8 mouse cellular contexts compared by ENCODE assay signal in the genomic region with DNA sequence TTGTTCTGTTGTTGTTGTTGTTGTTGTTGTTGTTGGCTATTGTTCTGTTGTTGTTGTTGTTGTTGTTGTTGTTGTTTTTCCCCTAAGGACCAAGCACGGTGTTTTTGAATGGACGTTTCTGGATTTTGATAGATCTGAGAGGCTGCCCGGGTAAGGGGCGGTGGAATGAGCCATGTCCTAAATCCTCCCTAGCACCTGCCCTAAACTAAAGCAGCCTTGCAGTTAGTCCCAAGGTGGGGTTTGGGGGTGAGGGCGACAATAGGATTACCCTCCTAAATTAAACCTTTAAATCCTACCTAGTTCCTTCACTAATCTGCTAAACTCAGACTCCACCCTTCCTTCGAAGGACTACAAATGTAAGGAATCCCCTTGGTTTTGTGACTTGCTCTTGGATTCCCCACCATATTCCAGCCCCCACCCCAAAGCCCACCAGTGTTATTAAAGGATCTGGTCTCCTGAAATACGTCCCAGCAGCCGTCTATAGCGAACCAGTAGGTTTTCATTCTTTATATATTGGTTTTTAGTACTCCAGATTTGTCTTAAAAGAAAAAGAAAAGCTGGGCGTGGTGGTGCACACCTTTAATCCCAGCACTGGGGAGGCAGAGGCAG. TPM values are rescaled to one million over a fixed set of nuclear protein-coding genes. Genes with fewer than 3 reads are reported as not detected.
DNase-seq lines count a peak whose midpoint lies in the region; ATAC-seq and TF ChIP-seq lines count a peak whose summit lies in the region.

No protein-coding gene starts in this region.

- H3ac ChIP-seq in myocyte (ENCODE audit: control insufficient read depth, insufficient read length): peak overlapping the region; percentile 39

- H3K9me3 ChIP-seq in heart, embryonic 11.5 days (replicated peaks; ENCODE audit: control insufficient read depth, low read length): no peaks in the 10 kb centered on the region
- no peaks in the 10 kb centered on the region for H3K9me3 ChIP-seq in E14TG2a.4 (ENCODE audit: low read length)
- H3K9me3 ChIP-seq in embryonic facial prominence, embryonic 14.5 days (ENCODE audit: control insufficient read depth, low read length): no peaks in the 10 kb centered on the region

- peak overlapping the region; percentile 92 for H3K4me2 ChIP-seq in heart, embryonic 11.5 days
- H3K4me2 ChIP-seq in embryonic facial prominence, embryonic 14.5 days (ENCODE audit: low read depth, low read length): peak overlapping the region; percentile 69
- peak overlapping the region; percentile 68 for H3K4me2 ChIP-seq in myocyte (ENCODE audit: low read depth)

- TF ChIP-seq POLR2A in myocyte (IDR thresholded peaks at IDR 0.05; ENCODE audit: insufficient read length, low read depth): no peak

- no peaks in the 10 kb centered on the region for H3K36me3 ChIP-seq in heart, embryonic 11.5 days (ENCODE audit: control insufficient read depth, insufficient read depth, low read length)
- H3K36me3 ChIP-seq in E14TG2a.4 (ENCODE audit: insufficient read depth, low read length): peaks cover 23% of the 10 kb centered on the region
- H3K36me3 ChIP-seq in embryonic facial prominence, embryonic 14.5 days (ENCODE audit: control insufficient read depth, insufficient read depth, low read length): no peaks in the 10 kb centered on the region
- H3K36me3 ChIP-seq in myocyte (ENCODE audit: control insufficient read depth, insufficient read depth): no peaks in the 10 kb centered on the region

- 0 out of 2 replicates have a peak, but pooled peaks have one; percentile 49 for ATAC-seq in heart, embryonic 11.5 days (replicated peaks; ENCODE audit: insufficient number of reproducible peaks, low FRiP score, low TSS enrichment)
- peak; percentile 69 for ATAC-seq in embryonic facial prominence, embryonic 14.5 days (ENCODE audit: low read depth)
- no peak for ATAC-seq in erythroid progenitor cell, adult 5-6 weeks (replicated peaks; ENCODE audit: low FRiP score, poor library complexity, severe bottlenecking)

- peak overlapping the region; percentile 96 for H3K9ac ChIP-seq in heart, embryonic 11.5 days (ENCODE audit: low read depth, low read length)
- peak overlapping the region; percentile 78 for H3K9ac ChIP-seq in embryonic facial prominence, embryonic 14.5 days (ENCODE audit: low read depth, low read length)

- H3K4me3 ChIP-seq in heart, embryonic 11.5 days (ENCODE audit: low read depth, low read length): peak overlapping the region; percentile 91
- H3K4me3 ChIP-seq in E14TG2a.4 (replicated peaks; ENCODE audit: low read length): peak overlapping the region; percentile 98
- H3K4me3 ChIP-seq in embryonic facial prominence, embryonic 14.5 days (ENCODE audit: low read depth, low read length): peak overlapping the region; percentile 64
- H3K4me3 ChIP-seq in myocyte: peak overlapping the region; percentile 91

- H3K79me2 ChIP-seq in myocyte (ENCODE audit: control insufficient read depth, insufficient read depth): peaks cover 51% of the 10 kb centered on the region

- 36% methylated on average over 10 of the region's 10 CpGs for WGBS in heart, embryonic 11.5 days (ENCODE audit: insufficient replicate concordance)
- WGBS in embryonic facial prominence, embryonic 14.5 days: 35% methylated on average over 10 of the region's 10 CpGs

- TF ChIP-seq CTCF in E14TG2a.4 (conservative IDR thresholded peaks at IDR 0.05; ENCODE audit: low read length): no peak

- peaks cover 13% of the 10 kb centered on the region for H3K4me1 ChIP-seq in heart, embryonic 11.5 days (ENCODE audit: control insufficient read depth, insufficient read depth, low read length)
- H3K4me1 ChIP-seq in E14TG2a.4 (replicated peaks; ENCODE audit: low read depth, low read length): peaks cover 44% of the 10 kb centered on the region
- peaks cover 12% of the 10 kb centered on the region for H3K4me1 ChIP-seq in embryonic facial prominence, embryonic 14.5 days (ENCODE audit: control insufficient read depth, insufficient read depth, low read length)

- no peak for DNase-seq in heart, adult 9 months (ENCODE audit: low spot score in 2 of 2)
- DNase-seq in embryonic facial prominence, embryonic 14.5 days (ENCODE audit: low spot score): peak; percentile 24
- peak; percentile 18 for DNase-seq in kidney, postnatal 10 days
- DNase-seq in spleen, postnatal 36 days (ENCODE audit: low spot score in 2 of 2): no peak

- H3K27ac ChIP-seq in heart, embryonic 11.5 days (ENCODE audit: low read depth, low read length): peak overlapping the region; percentile 42; the same call in 1 of the 2 replicates
- H3K27ac ChIP-seq in embryonic facial prominence, embryonic 14.5 days (replicated peaks; ENCODE audit: low read depth, low read length): peak overlapping the region; percentile 80

- no peaks in the 10 kb centered on the region for H3K27me3 ChIP-seq in heart, embryonic 11.5 days (ENCODE audit: control insufficient read depth, insufficient read depth, low read length)
- H3K27me3 ChIP-seq in E14TG2a.4 (ENCODE audit: insufficient read depth, low read length): no peaks in the 10 kb centered on the region
- H3K27me3 ChIP-seq in embryonic facial prominence, embryonic 14.5 days (replicated peaks; ENCODE audit: control insufficient read depth, insufficient read depth, low read length): no peaks in the 10 kb centered on the region
- no peaks in the 10 kb centered on the region for H3K27me3 ChIP-seq in myocyte (ENCODE audit: control insufficient read depth, insufficient read depth, insufficient read length)

TF ChIP-seq in myocyte, 11 proteins besides CTCF, POLR2A, EP300 and RAD21:
- TF ChIP-seq E2F4 (IDR thresholded peaks at IDR 0.05; ENCODE audit: insufficient read depth): no peak
- TF ChIP-seq USF1 (IDR thresholded peaks at IDR 0.05; ENCODE audit: low read depth): no peak
- TF ChIP-seq TCF3 (IDR thresholded peaks at IDR 0.05; ENCODE audit: insufficient read length, low read depth): no peak
- TF ChIP-seq MAX (IDR thresholded peaks at IDR 0.05; ENCODE audit: low read depth): no peak
- TF ChIP-seq MYOG (IDR thresholded peaks at IDR 0.05; ENCODE audit: control insufficient read depth in 1 of 3, insufficient read depth in 1 of 3, insufficient read length in 2 of 3, low read depth in 2 of 3): no peak

RNA-seq across cellular contexts. Expression of a gene that starts 0.6 kb away (rescaled TPM):
- 45.6 and 49.5 TPM in 2 replicates for polyA plus RNA-seq in heart, embryonic 11.5 days (2014; fragmentation: Nextera tagmentation; extraction: Ambion mirVana)
- 59.7 and 61.5 TPM in 2 replicates for polyA plus RNA-seq in embryonic facial prominence, embryonic 14.5 days (2014; fragmentation: Nextera tagmentation; extraction: Ambion mirVana)
- 19.9 TPM for polyA plus RNA-seq in myocyte (2012; fragmentation: generic; extraction: Trizol)
- 10.9 and 14.1 TPM in 2 replicates for total RNA-seq in erythroid progenitor cell, adult 5-6 weeks (2015; ENCODE audit: low replicate concordance)
- 13.6 and 15.4 TPM in 2 replicates for total RNA-seq in erythroid progenitor cell, adult 5-6 weeks (2017; ENCODE audit: low replicate concordance)

RNA-seq across cellular contexts. Expression of a gene that starts 44.0 kb away (rescaled TPM):
- 56.5 and 61.4 TPM in 2 replicates for polyA plus RNA-seq in heart, embryonic 11.5 days (2014; fragmentation: Nextera tagmentation; extraction: Ambion mirVana)
- polyA plus RNA-seq in embryonic facial prominence, embryonic 14.5 days (2014; fragmentation: Nextera tagmentation; extraction: Ambion mirVana): 47.8 and 67.6 TPM in 2 replicates
- polyA plus RNA-seq in myocyte (2012; fragmentation: generic; extraction: Trizol): 9.3 TPM
- not detected in 2 replicates for total RNA-seq in erythroid progenitor cell, adult 5-6 weeks (2015; ENCODE audit: low replicate concordance)
- total RNA-seq in erythroid progenitor cell, adult 5-6 weeks (2017; ENCODE audit: low replicate concordance): not detected in 2 replicates

Comparison
In these comparisons a context has a peak if more than half of its experiments do, and no peak if none do; other contexts are left out.
1. DNase-seq: peak in embryonic facial prominence, embryonic 14.5 days (single experiment) and kidney, postnatal 10 days (single experiment); none in heart, adult 9 months (0 of 2) and spleen, postnatal 36 days (0 of 2).
2. Peak in every context shown above with its lines, with median percentiles within 50 percentile points of each other: H3K4me2 ChIP-seq and H3K4me3 ChIP-seq.